Mouse (Mus musculus): Measurements from ENCODE around the gene Ntpcr. TPM values are rescaled to one million over a fixed set of nuclear protein-coding genes. Genes with fewer than 3 reads are reported as not detected.

Ntpcr gene
- polyA plus RNA-seq, 1 experiment from 2014 or later = 25.0 TPM

GRCm38 (mm10) chr8:125726143-125726542 is 3.6 kb upstream of the Ntpcr start:
- Histone ChIP-seq H3K27me3 (no peaks in the 10 kb centered on the region), H3K4me2 (no peak overlapping the region), H3K27ac (no peak overlapping the region), H3K9me3 (replicated peaks) (no peaks in the 10 kb centered on the region), H3K4me3 (no peak overlapping the region), H3K9ac (no peak overlapping the region), H3K36me3 (no peaks in the 10 kb centered on the region), H3K4me1 (replicated peaks) (0 out of 2 replicates have a peak, but pooled peaks cover 3% of the 10 kb centered on the region)
- ATAC-seq (replicated peaks; ENCODE audit: insufficient number of reproducible peaks, insufficient read depth, low FRiP score, low read depth) = no peak
- 92% methylated on average over 4 of the region's 4 CpGs for WGBS

GRCm38 (mm10) chr8:125726986-125727385 is 2.8 kb upstream of the Ntpcr start:
- Histone ChIP-seq H3K9me3 (replicated peaks) (no peaks in the 10 kb centered on the region), H3K4me2 (no peak overlapping the region), H3K4me3 (no peak overlapping the region), H3K27ac (no peak overlapping the region), H3K9ac (no peak overlapping the region), H3K4me1 (replicated peaks) (0 out of 2 replicates have a peak, but pooled peaks cover 3% of the 10 kb centered on the region), H3K36me3 (no peaks in the 10 kb centered on the region), H3K27me3 (no peaks in the 10 kb centered on the region)
- 71% methylated on average over 5 of the region's 5 CpGs for WGBS
- ATAC-seq (replicated peaks; ENCODE audit: insufficient number of reproducible peaks, insufficient read depth, low FRiP score, low read depth) = no peak

DNA sequence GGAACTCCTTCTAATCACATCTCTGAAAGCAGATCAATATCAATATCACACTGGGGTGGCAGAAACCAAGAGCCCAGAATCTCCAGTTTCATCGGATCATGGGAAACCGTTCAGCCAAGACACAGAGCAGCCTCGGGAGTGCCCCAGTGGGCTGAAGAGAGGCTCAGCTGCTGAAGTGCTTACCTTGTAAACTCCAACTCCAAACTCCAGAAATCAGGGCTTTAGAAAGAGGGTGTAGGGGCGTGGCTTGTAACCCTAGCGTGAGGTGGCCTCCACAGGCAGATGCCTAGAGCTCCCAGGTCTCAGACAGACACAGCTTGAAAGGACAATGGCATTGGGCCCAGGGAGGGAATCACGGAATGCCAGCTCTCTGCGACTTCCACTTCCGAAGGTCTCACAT is 2.0 kb upstream of the Ntpcr start:
- Histone ChIP-seq H3K27me3 (no peaks in the 10 kb centered on the region), H3K36me3 (no peaks in the 10 kb centered on the region), H3K4me3 (no peak overlapping the region), H3K9ac (no peak overlapping the region), H3K9me3 (replicated peaks) (no peaks in the 10 kb centered on the region), H3K27ac (no peak overlapping the region), H3K4me1 (replicated peaks) (0 out of 2 replicates have a peak, but pooled peaks cover 3% of the 10 kb centered on the region), H3K4me2 (no peak overlapping the region)
- 55% methylated on average over 8 of the region's 8 CpGs for WGBS
- no peak for ATAC-seq (replicated peaks; ENCODE audit: insufficient number of reproducible peaks, insufficient read depth, low FRiP score, low read depth)

GRCm38 (mm10) chr8:125733964-125734956 is 4.5 kb downstream of the Ntpcr start:
- Histone ChIP-seq H3K9me3 (replicated peaks) (no peaks in the 10 kb centered on the region), H3K4me3 (peak overlapping the region; percentile 84), H3K4me1 (replicated peaks) (peaks cover 13% of the 10 kb centered on the region), H3K4me2 (peak overlapping the region; percentile 87), H3K36me3 (no peaks in the 10 kb centered on the region), H3K27ac (peak overlapping the region; percentile 64), H3K9ac (peak overlapping the region; percentile 80), H3K27me3 (no peaks in the 10 kb centered on the region)
- 7% methylated on average over 51 of the region's 52 CpGs for WGBS
- ATAC-seq (replicated peaks; ENCODE audit: insufficient number of reproducible peaks, insufficient read depth, low FRiP score, low read depth) = peak; percentile 92

DNA sequence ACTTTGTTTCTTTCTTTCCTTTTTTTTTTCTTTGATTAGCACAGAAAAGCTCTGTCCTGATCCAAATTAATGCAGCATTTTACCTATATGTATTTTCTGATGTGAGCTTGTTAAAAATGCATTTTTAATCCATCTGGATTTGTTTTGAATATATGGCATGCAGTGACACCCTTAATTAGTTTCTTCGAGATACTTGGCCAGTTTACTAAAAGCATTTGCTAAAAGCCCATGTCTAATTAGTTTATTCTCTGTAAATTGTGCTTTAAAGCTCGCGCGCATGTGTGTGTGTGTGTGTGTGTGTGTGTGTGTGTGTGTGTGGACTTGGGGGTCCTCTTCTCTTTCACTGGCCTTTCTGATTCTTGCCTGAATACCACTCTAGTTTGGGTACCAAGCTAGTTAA is 9.2 kb downstream of the Ntpcr start:
- Histone ChIP-seq H3K9ac (no peak overlapping the region), H3K4me1 (replicated peaks) (peaks cover 9% of the 10 kb centered on the region), H3K27ac (no peak overlapping the region), H3K9me3 (replicated peaks) (no peaks in the 10 kb centered on the region), H3K27me3 (no peaks in the 10 kb centered on the region), H3K4me3 (no peak overlapping the region), H3K4me2 (no peak overlapping the region), H3K36me3 (no peaks in the 10 kb centered on the region)
- no peak for ATAC-seq (replicated peaks; ENCODE audit: insufficient number of reproducible peaks, insufficient read depth, low FRiP score, low read depth)
- 88% methylated on average over 4 of the region's 4 CpGs for WGBS

DNA sequence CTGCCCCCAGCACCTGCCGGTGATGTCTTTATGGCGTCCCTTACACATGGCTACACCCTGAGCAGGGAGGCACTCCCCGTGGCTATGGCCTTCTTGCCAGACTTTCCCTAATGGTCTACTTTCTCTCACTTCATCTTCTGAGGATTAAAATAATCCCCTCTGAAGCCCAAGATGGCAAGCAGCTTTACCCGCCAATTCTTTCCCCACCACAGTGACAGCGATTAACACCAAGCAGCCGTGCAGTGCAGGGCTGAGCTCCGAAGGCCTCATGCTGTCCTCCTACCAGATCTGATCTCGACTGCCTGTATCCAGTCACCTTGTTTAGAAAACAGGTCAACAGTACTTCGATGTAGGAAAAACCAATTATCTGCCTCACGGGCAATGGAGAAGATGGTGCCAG is 10.9 kb downstream of the Ntpcr start:
- Histone ChIP-seq H3K4me1 (replicated peaks) (no peaks in the 10 kb centered on the region), H3K27me3 (no peaks in the 10 kb centered on the region), H3K9me3 (replicated peaks) (no peaks in the 10 kb centered on the region), H3K27ac (no peak overlapping the region), H3K36me3 (no peaks in the 10 kb centered on the region), H3K4me3 (no peak overlapping the region), H3K4me2 (no peak overlapping the region), H3K9ac (no peak overlapping the region)
- WGBS = 80% methylated on average over 10 of the region's 10 CpGs
- ATAC-seq (replicated peaks; ENCODE audit: insufficient number of reproducible peaks, insufficient read depth, low FRiP score, low read depth) = no peak

- Histone ChIP-seq H3K4me1 (replicated peaks) (no peaks in the 10 kb centered on the region), H3K27ac (no peak overlapping the region), H3K9me3 (replicated peaks) (no peaks in the 10 kb centered on the region), H3K4me2 (no peak overlapping the region), H3K27me3 (no peaks in the 10 kb centered on the region), H3K36me3 (no peaks in the 10 kb centered on the region), H3K9ac (no peak overlapping the region), H3K4me3 (no peak overlapping the region)
- no peak for ATAC-seq (replicated peaks; ENCODE audit: insufficient number of reproducible peaks, insufficient read depth, low FRiP score, low read depth)
- WGBS = 70% methylated on average over 5 of the region's 5 CpGs
These were observed 11.6 kb downstream of the Ntpcr start for GRCm38 (mm10) chr8:125741377-125741776.

DNA sequence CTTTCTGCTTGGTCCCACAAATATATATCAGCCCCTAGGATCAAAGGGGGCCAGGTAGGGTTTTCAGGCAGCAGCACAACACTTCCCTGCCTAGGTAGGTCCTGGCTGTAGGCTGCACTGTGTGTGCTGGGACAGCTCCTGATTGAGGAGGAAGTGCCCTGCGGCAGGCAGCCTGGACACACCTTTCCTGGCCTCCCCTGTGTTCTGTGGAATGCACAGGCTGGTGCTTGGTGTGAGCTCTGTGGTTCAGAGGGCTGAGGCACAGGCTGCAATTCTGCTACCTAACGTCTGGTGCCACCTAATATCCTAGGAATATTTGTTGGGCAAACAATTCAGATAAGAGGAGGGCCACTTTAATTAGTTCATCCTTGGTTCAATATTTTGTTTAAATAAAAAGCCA is 12.1 kb downstream of the Ntpcr start:
- Histone ChIP-seq H3K9me3 (replicated peaks) (no peaks in the 10 kb centered on the region), H3K27me3 (no peaks in the 10 kb centered on the region), H3K36me3 (no peaks in the 10 kb centered on the region), H3K9ac (no peak overlapping the region), H3K27ac (no peak overlapping the region), H3K4me1 (replicated peaks) (no peaks in the 10 kb centered on the region), H3K4me2 (no peak overlapping the region), H3K4me3 (no peak overlapping the region)
- 42% methylated on average over 2 of the region's 2 CpGs for WGBS
- no peak for ATAC-seq (replicated peaks; ENCODE audit: insufficient number of reproducible peaks, insufficient read depth, low FRiP score, low read depth)

- no peak overlapping the region for H3K9ac ChIP-seq
- no peak overlapping the region for H3K27ac ChIP-seq
- no peak overlapping the region for H3K4me2 ChIP-seq
- no peaks in the 10 kb centered on the region for H3K9me3 ChIP-seq (replicated peaks)
- H3K4me3 ChIP-seq = no peak overlapping the region
- WGBS = 65% methylated on average over 8 of the region's 8 CpGs
- H3K4me1 ChIP-seq (replicated peaks) = no peaks in the 10 kb centered on the region
- ATAC-seq (replicated peaks; ENCODE audit: insufficient number of reproducible peaks, insufficient read depth, low FRiP score, low read depth) = no peak
- H3K27me3 ChIP-seq = no peaks in the 10 kb centered on the region
- no peaks in the 10 kb centered on the region for H3K36me3 ChIP-seq
These were observed 12.6 kb downstream of the Ntpcr start for GRCm38 (mm10) chr8:125742406-125742805.

DNA sequence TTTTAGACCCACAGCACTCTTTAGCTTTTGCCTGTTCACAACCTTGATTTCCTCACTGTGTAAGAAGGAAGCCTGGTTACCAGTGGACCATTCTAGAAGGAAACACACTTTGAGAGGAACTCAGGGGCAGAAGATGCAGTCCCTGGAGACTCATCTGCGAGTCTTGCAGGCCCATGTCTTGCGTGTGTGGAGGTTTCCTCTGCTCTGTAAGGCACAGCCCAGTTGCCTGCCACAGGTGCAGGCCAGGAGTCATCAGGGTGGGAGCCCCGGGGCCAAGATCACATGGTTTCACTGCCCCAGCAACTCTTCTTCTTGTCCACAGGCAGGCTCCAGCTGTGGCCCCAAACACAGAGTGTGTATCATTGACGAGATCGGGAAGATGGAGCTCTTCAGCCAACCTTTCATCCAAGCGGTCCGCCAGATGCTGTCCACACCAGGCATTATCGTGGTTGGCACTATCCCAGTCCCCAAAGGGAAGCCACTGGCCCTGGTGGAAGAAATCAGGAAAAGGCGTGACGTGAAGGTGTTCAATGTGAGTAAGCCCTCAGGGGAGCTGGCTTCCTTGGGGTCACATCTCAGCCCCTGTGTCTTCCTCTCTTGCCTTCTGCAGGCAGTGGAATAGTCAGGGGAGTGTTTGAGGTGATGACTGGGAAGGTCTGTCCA is 15.3 kb downstream of the Ntpcr start:
- no peaks in the 10 kb centered on the region for H3K4me1 ChIP-seq (replicated peaks)
- WGBS = 85% methylated on average over 10 of the region's 10 CpGs
- H3K9me3 ChIP-seq (replicated peaks) = no peaks in the 10 kb centered on the region
- H3K36me3 ChIP-seq = no peaks in the 10 kb centered on the region
- no peak overlapping the region for H3K9ac ChIP-seq
- ATAC-seq (replicated peaks; ENCODE audit: insufficient number of reproducible peaks, insufficient read depth, low FRiP score, low read depth) = no peak
- no peak overlapping the region for H3K4me2 ChIP-seq
- no peak overlapping the region for H3K27ac ChIP-seq
- no peak overlapping the region for H3K4me3 ChIP-seq
- H3K27me3 ChIP-seq = no peaks in the 10 kb centered on the region

DNA sequence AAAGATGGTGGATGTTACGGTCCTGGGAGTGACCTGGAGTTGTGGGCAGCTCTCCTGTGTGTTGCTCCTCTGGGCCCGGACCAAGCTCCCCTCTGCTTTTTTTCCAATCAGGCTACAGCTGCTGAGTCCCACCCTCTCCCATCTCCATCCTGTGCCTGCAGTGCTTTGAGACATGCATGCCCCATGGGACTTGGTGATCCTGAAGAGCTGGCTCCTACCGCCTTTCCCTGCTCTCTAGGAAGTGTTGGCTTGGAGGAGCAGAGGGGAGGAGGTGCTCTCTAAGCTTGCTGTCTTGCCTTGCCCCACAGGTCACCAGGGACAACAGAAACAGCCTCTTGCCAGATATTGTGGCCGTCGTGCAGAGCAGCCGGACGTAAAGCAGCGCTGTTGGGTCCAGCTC is 17.6 kb downstream of the Ntpcr start:
- Histone ChIP-seq H3K4me2 (no peak overlapping the region), H3K27ac (no peak overlapping the region), H3K27me3 (no peaks in the 10 kb centered on the region), H3K36me3 (no peaks in the 10 kb centered on the region), H3K9ac (no peak overlapping the region), H3K9me3 (replicated peaks) (no peaks in the 10 kb centered on the region), H3K4me3 (no peak overlapping the region), H3K4me1 (replicated peaks) (peaks cover 9% of the 10 kb centered on the region)
- WGBS = 69% methylated on average over 8 of the region's 8 CpGs
- ATAC-seq (replicated peaks; ENCODE audit: insufficient number of reproducible peaks, insufficient read depth, low FRiP score, low read depth) = no peak

Data from heart, embryonic 15.5 days (tissue).